Mouse (Mus musculus) cerebellum, adult 2 months (tissue): ENCODE data around the gene Gata2.

ENCODE experiments used
- CTCF ChIP-seq: fragments of 200-500 bp; IDR thresholded peaks from 2 replicates; pipeline ENCODE4 v1.5.1; 2011; ENCODE audit warnings: low read depth, mild to moderate bottlenecking, control low read depth, low read length, moderate library complexity, borderline replicate concordance; ENCODE audit not compliant: insufficient read depth
- POLR2A ChIP-seq: fragments of 200-500 bp; IDR thresholded peaks from 2 replicates; pipeline ENCODE4 v1.6.1; 2011; ENCODE audit warnings: low read length, control low read depth, borderline replicate concordance; ENCODE audit not compliant: insufficient read depth

DNA sequence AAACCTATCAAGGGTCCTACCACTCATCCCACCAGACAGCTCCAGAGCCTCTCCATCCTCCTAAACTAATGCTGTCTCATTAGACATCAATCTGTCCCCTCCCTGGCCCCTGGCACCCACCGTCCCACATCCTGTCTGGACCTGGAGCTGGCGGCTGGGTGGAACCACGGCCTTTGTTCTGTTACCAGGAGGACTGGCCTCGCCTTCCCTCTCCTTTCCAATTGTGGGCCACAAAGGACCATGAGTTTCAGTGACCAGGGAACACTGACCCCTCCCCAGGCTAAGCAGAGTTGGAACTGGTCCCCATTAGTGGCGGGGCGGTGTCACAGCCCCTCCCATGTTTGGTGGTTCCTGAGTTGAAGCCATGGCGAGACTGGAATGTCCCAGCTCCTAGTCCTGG is 33.8 kb downstream of the Gata2 start:
- TF ChIP-seq CTCF = no peak
- TF ChIP-seq POLR2A = no peak
